Mouse (Mus musculus) adrenal gland, adult 18-20 months (tissue): ENCODE measurements at regions not wholly inside any gene's neighbourhood (a gene's known extent, or its start where the extent isn't known, plus 50 kb on each side); places are given as distances from the start of the nearest gene placed in this dataset.

Source experiments
- DNase-seq, 2 experiments: peaks; one replicate each; pipeline ENCODE4 v3.0.0; 2021 to 2022; ENCODE audit warnings: low spot score in 2 of 2

DNA sequence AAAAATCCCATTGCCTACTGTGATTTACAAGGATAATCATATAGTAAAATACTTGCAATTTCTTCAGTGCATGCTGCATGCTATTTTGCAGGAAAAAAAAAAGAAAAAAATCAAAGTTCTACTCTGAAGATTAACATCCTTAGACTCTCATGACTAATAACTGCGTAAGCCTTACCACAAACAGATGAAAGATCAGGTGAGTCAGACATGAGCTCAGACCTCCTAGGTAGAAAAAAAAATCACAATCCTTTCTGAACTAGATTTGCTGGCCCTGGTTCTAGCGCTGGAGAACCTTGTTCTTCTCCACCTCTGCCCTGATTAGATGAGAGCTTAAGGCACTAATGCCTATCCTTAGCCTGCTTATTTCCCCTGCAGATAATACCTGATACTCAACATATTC is 96.1 kb upstream of the Snap25 start:
- DNase-seq = no peak

DNA sequence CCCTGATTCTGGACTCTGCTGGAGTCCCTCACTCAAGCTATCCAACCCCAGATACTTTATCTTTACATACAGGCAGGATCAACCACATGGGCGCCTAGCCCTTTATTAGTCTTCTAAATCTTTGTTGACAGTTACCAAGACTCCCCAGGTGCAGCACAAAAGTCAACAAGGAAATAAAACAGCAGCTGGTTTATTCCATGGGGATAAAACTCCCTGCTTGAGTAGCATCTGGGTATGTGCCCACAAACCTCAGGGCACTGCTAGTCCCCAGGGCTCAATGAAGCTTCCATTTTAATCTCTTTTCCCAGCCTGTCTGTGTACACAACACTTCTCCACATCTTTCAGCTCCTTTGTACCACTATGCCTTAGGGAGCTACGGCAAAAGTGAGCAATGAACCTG is 95.1 kb upstream of the Snap25 start:
- no peak for DNase-seq

DNA sequence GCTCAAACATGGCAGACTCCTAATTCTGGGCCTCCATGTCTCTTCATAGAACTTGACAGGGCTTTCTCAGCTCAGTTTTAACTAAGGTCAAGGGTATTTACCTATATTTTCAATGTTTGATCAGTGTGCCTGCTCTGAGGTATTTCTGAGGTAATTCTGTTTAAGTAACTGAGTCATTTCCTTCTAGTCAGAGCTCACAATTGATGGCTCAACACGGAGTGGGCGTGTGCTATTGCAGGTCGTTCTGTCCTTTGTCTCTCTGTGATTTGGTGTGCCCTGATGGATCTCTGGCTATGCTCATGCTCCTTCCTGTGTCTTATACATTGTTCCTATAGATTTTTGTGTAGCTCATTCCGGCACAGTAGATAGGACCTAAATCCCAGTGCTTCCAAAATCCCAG is 92.9 kb upstream of the Snap25 start:
- no peak for DNase-seq

DNA sequence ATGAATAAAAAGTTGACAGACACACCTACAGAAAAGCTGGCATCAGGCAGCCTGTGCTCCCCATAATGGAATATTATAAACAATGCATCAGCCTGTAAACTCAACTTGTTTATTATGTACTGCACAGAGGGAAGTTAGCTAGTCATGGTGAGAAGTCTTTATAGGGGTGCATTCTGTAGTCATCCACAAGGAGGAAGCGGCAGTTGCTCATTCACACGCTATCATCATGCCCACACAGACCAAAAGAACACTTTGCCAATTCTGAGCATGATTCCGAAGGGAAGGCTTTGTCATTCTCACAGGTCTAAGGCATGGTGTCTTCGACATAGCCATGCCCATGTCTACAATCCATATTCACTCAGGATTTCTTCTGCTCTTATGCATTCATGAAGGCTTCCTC is 92.3 kb upstream of the Snap25 start:
- no peak for DNase-seq

DNA sequence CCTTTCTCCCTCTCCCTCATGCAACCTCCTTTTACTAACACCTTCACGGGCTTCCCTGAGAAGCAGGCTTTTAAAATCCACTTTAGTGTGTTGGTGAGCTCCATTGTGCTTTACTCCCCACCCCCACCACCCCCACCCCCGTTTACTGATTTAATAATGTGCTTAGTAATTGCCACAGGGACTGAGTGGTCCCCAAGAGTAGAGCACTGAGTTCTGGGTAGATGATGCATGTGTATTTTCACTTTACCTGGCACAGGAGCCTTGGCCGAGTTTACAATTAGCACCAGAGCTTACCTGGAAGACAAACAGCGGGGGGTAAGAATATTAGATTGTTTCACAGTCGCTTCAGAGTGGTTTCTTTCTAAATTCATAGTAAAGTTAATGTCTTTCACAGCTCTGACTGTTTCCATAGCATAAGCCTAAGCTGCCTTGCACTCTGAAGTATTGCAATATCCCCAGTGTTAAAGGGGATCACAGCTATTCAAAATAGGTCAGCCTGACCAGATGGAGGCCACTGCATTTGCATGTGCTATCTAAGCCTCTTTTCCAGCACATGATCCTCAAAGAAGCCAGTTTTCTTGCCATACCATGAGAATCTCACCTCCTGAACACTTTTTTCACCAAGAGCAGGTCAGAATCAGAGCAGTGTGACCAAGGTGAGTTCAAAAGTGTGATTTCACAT is 89.3 kb upstream of the Snap25 start:
- no peak for DNase-seq

DNA sequence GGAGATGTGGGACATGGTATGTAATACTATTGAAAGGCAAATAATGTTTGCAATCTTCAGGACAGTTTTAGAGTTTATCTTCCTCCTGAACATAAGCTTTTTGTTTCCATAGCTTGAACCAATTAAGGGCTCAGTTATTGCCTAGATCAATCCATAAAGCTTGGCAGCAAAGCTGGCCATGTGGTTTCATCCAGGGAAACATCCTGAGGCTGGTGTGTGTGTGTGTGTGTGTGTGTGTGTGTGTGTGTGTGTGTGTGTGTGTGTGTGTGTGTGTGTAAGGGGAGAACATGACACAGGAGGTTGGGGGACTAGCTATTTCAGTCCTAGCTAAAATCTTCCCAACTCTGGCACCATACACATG is 88.8 kb upstream of the Snap25 start:
- DNase-seq = no peak

DNA sequence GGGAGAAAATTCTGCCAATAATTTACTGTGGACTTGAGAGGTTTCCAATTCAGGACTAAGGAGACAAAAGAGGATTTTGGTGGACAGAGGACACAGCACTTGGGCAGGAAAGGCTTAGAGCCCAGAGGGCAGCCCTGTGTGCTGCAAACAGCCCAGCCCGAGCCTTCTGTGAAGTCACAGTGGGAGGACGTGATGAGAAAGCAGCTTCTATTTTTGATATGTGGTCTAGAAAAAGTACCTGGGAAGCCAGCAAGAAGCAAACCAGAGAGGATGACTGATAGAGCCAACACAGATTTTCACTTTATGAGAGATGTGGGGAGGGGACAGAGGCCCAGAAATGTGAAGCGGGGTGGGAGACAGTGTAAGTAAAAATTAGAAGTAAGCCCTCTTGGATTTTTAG is 66.3 kb upstream of the Snap25 start:
- DNase-seq = no peak

DNA sequence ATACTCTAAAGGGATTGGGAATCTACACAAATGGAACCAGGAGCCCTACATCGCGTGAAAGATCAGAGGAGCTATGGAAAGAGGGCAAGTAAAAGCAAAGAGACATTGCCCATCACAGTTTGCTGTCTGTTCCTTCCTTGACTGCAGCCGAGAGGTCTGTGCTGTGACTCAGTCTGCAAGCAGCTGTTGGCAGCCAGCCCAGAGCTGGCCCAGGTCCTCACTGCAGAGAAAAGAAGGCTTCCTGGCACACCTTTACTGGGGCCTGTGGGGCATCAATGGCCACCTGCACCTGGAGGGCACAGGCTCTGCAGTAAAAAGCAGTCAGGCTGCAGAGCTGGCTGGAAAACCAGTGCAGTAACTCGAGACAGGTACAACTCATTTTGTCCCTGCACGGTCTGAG is 64.6 kb upstream of the Snap25 start:
- peak; percentile 60 to 66 for DNase-seq

DNA sequence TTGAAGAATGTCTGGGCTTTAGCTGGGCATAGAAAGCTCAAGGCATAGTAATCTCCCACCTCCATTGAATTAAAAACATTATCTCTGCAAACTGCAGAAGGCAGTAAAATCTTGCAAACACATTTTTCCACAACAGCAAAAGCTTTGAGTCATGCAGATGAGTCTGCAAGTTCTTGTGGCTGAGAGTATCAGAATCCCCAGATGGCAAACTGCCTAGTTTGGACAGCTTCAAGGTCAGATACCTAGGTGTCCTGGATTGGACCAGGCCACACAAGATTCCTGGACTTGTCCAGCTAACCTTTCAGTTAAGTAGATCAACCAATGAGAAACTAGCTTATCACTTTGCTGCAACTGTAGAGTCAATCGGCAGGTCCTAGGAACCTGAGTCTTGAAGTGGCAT is 62.5 kb upstream of the Snap25 start:
- peak in 1 of 2 experiments; percentile 32 for DNase-seq

DNA sequence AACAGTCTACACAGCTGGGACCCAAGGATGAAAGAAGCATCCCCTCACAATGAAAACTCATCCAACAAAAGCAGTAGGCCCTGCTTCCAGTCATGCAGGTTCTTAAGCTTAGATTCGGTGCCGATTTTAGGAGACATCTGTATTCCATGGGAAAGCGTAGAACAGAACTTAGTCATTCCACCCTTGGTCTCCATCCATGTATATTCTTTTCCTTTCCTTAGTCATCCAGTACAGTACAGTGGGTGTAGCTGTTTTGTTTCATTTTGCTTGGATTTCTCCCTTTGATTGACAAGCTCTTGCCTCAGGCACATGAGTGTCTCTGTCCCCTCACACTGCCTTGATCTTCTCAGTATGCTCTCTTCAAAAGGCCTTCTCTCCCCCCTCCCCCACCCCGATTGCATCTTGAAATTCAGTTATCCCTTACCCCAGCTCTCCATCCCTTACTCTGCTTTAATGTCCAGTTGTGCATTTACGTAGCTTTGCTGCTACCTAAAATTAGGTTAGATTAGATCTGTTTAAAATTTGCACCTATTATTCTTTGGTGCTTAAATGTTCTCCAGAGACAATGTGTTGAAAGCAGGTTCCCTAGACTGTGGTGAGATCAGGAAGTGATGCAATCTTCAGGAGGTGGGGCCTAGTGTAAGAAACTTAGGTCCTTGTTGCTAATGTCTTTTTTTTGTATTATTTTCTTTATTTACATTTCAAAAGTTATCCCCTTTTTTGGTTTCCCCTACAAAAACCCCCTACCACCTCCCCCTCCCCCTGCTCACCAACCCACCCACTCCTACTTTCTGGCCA is 60.8 kb upstream of the Snap25 start:
- no peak for DNase-seq
